Mouse (Mus musculus) limb, embryonic 11.5 days (tissue): Measurements from ENCODE around the gene Jph4. TPM values are rescaled to one million over a fixed set of nuclear protein-coding genes. Genes with fewer than 3 reads are reported as not detected.

Experiments
- ATAC-seq: fragments of 200-750 bp; cut with Nextera tagmentation; 2 replicates; pipeline ENCODE4 v1.8.0; 2017; ENCODE audit warnings: low read depth; ENCODE audit not compliant: insufficient number of reproducible peaks, low FRiP score, low TSS enrichment
- DNase-seq: peaks from one replicate; pipeline ENCODE4 v3.0.0-alpha.2; 2015; ENCODE audit warnings: low spot score
- H3K27ac ChIP-seq: fragments of 300-500 bp; sonication (generic); replicated peaks from 2 replicates; pipeline ENCODE4 v1.5.1; 2014; ENCODE audit warnings: low read depth, mild to moderate bottlenecking, low read length
- H3K27me3 ChIP-seq: fragments of 300-500 bp; sonication (generic); 2 replicates; pipeline ENCODE4 v1.6.1; 2014; ENCODE audit warnings: mild to moderate bottlenecking, low read length, mixed read lengths; ENCODE audit not compliant: control insufficient read depth, insufficient read depth
- H3K36me3 ChIP-seq: fragments of 300-500 bp; sonication (generic); 2 replicates; pipeline ENCODE4 v1.6.1; 2014; ENCODE audit warnings: mild to moderate bottlenecking, low read length, moderate library complexity, mixed read lengths; ENCODE audit not compliant: control insufficient read depth, insufficient read depth
- H3K4me1 ChIP-seq: fragments of 300-500 bp; sonication (generic); 2 replicates; pipeline ENCODE4 v1.6.1; 2014; ENCODE audit warnings: low read length, mixed read lengths; ENCODE audit not compliant: control insufficient read depth, insufficient read depth
- H3K4me2 ChIP-seq: fragments of 300-500 bp; sonication (generic); 2 replicates; pipeline ENCODE4 v1.6.1; 2014; ENCODE audit warnings: low read depth, mild to moderate bottlenecking, moderate library complexity; ENCODE audit not compliant: severe bottlenecking
- H3K4me3 ChIP-seq: fragments of 300-500 bp; sonication (generic); 2 replicates; pipeline ENCODE4 v1.5.1; 2014; ENCODE audit warnings: low read depth, low read length
- H3K9ac ChIP-seq: fragments of 300-500 bp; sonication (generic); 2 replicates; pipeline ENCODE4 v1.6.1; 2014; ENCODE audit warnings: mild to moderate bottlenecking, low read length
- H3K9me3 ChIP-seq: fragments of 300-500 bp; sonication (generic); 2 replicates; pipeline ENCODE4 v1.6.1; 2016; ENCODE audit warnings: low read length; ENCODE audit not compliant: control insufficient read depth
- WGBS: fragments of 180-500 bp; shearing (Covaris S2); extraction: QIAGEN DNeasy Blood & Tissue Kit; methylation state at CpG from one replicate; pipeline ENCODE4 v1.1.7; 2014; 5-methylcytosine and 5-hydroxymethylcytosine counted together
- polyA plus RNA-seq: library from polyadenylated mRNA; unstranded; fragments of >200 nt; fragmentation: Nextera tagmentation; extraction: Ambion mirVana; gene quantifications from 2 replicates; pipeline ENCODE4 v1.2.1, GENCODE M21; 2014

Gene Jph4
- polyA plus RNA-seq, 1 experiment from 2014 or later, result 0.17 TPM

GRCm38 (mm10) chr14:55095263-55095662 is 21.5 kb downstream of the Jph4 start:
- Histone ChIP-seq H3K36me3 (peaks cover 5% of the 10 kb centered on the region; the same call in 1 of the 2 replicates), H3K27me3 (no peaks in the 10 kb centered on the region), H3K4me3 (peak overlapping the region; percentile 55), H3K4me2 (peak overlapping the region; percentile 60), H3K27ac (no peak overlapping the region), H3K9me3 (no peaks in the 10 kb centered on the region), H3K4me1 (peaks cover 16% of the 10 kb centered on the region; the same call in 1 of the 2 replicates), H3K9ac (peak overlapping the region; percentile 79)
- ATAC-seq, result 0 out of 2 replicates have a peak, but pooled peaks have one; percentile 2
- DNase-seq, result no peak
- WGBS, result 54% methylated on average over 9 of the region's 9 CpGs

- Histone ChIP-seq H3K9me3 (no peaks in the 10 kb centered on the region), H3K4me2 (peak within 1 kb of the TSS; percentile 60), H3K9ac (peak within 1 kb of the TSS; percentile 79), H3K4me3 (peak within 1 kb of the TSS; percentile 55), H3K36me3 (peaks cover 5% of the 10 kb centered on the region; the same call in 1 of the 2 replicates), H3K27ac (no peak within 1 kb of the TSS), H3K27me3 (no peaks in the 10 kb centered on the region), H3K4me1 (peaks cover 16% of the 10 kb centered on the region; the same call in 1 of the 2 replicates)
- WGBS, result 4% methylated on average over 30 of the region's 30 CpGs
- peak; percentile 89 for DNase-seq
- ATAC-seq, result peak; percentile 74
These were observed 22.0 kb downstream of the Jph4 start, which contains the start of gene Thtpa for GRCm38 (mm10) chr14:55094704-55095231. Gene Thtpa (plus strand): TSS chr14:55094784.

GRCm38 (mm10) chr14:55093927-55094326 is 22.8 kb downstream of the Jph4 start:
- peaks cover 19% of the 10 kb centered on the region; the same call in 1 of the 2 replicates for H3K4me1 ChIP-seq
- no peaks in the 10 kb centered on the region for H3K9me3 ChIP-seq
- WGBS, result 40% methylated on average over 6 of the region's 6 CpGs
- H3K4me3 ChIP-seq, result no peak overlapping the region
- peaks cover 3% of the 10 kb centered on the region; the same call in 1 of the 2 replicates for H3K36me3 ChIP-seq
- DNase-seq (no peak), ATAC-seq (no peak)
- no peak overlapping the region for H3K27ac ChIP-seq
- H3K9ac ChIP-seq, result no peak overlapping the region
- no peak overlapping the region for H3K4me2 ChIP-seq
- H3K27me3 ChIP-seq, result no peaks in the 10 kb centered on the region

- H3K4me1 ChIP-seq, result peaks cover 19% of the 10 kb centered on the region; the same call in 1 of the 2 replicates
These were observed 24.6 kb downstream of the Jph4 start, which contains the start of gene Zfhx2 for GRCm38 (mm10) chr14:55092011-55092577. Gene Zfhx2 (minus strand): TSS chr14:55092324.

GRCm38 (mm10) chr14:55091209-55091865 is 25.4 kb downstream of the Jph4 start:
- H3K9me3 ChIP-seq, result no peaks in the 10 kb centered on the region
- 0 out of 2 replicates have a peak overlapping the region, but pooled peaks have one; percentile 59 for H3K27ac ChIP-seq
- H3K27me3 ChIP-seq, result no peaks in the 10 kb centered on the region
- H3K4me1 ChIP-seq, result peaks cover 15% of the 10 kb centered on the region; the same call in 1 of the 2 replicates
- DNase-seq, result peak; percentile 46
- 5% methylated on average over 34 of the region's 34 CpGs for WGBS
- H3K4me2 ChIP-seq, result peak overlapping the region; percentile 76
- H3K4me3 ChIP-seq, result peak overlapping the region; percentile 57
- ATAC-seq, result no peak
- no peaks in the 10 kb centered on the region for H3K36me3 ChIP-seq
- peak overlapping the region; percentile 71 for H3K9ac ChIP-seq

More at GRCm38 (mm10) chr14:55092011-55092577, 24.6 kb downstream of the Jph4 start, which contains the start of gene Zfhx2:
- Histone ChIP-seq H3K4me3 (peak within 1 kb of the TSS; percentile 57), H3K27ac (peak within 1 kb of the TSS; percentile 59; the same call in 1 of the 2 replicates), H3K4me2 (peak within 1 kb of the TSS; percentile 76), H3K27me3 (no peaks in the 10 kb centered on the region), H3K9ac (peak within 1 kb of the TSS; percentile 71), H3K9me3 (no peaks in the 10 kb centered on the region), H3K36me3 (no peaks in the 10 kb centered on the region)
- ATAC-seq, result peak; percentile 84
- DNase-seq, result peak; percentile 96
- under 1% methylated on average over 34 of the region's 34 CpGs for WGBS

GRCm38 (mm10) chr14:55089199-55089947 is 27.4 kb downstream of the Jph4 start:
- WGBS, result 43% methylated on average over 13 of the region's 13 CpGs
- H3K4me3 ChIP-seq, result no peak overlapping the region
- no peak overlapping the region for H3K4me2 ChIP-seq
- H3K27ac ChIP-seq, result no peak overlapping the region
- no peaks in the 10 kb centered on the region for H3K27me3 ChIP-seq
- peaks cover 9% of the 10 kb centered on the region; the same call in 1 of the 2 replicates for H3K4me1 ChIP-seq
- H3K9ac ChIP-seq, result no peak overlapping the region
- no peak for ATAC-seq
- H3K9me3 ChIP-seq, result no peaks in the 10 kb centered on the region
- DNase-seq, result no peak
- no peaks in the 10 kb centered on the region for H3K36me3 ChIP-seq

GRCm38 (mm10) chr14:55086009-55086514 is 30.7 kb downstream of the Jph4 start:
- WGBS, result 86% methylated on average over 6 of the region's 6 CpGs

More at GRCm38 (mm10) chr14:55086009-55086514, 30.7 kb downstream of the Jph4 start:
- Histone ChIP-seq H3K27ac (no peak overlapping the region), H3K9ac (no peak overlapping the region), H3K27me3 (no peaks in the 10 kb centered on the region), H3K4me2 (no peak overlapping the region), H3K4me3 (no peak overlapping the region), H3K9me3 (no peaks in the 10 kb centered on the region), H3K4me1 (peaks cover 5% of the 10 kb centered on the region; the same call in 1 of the 2 replicates), H3K36me3 (no peaks in the 10 kb centered on the region)
- no peak for ATAC-seq
- DNase-seq, result no peak
